ENCODE assay signal across 22 mouse cellular contexts in the genomic region with DNA sequence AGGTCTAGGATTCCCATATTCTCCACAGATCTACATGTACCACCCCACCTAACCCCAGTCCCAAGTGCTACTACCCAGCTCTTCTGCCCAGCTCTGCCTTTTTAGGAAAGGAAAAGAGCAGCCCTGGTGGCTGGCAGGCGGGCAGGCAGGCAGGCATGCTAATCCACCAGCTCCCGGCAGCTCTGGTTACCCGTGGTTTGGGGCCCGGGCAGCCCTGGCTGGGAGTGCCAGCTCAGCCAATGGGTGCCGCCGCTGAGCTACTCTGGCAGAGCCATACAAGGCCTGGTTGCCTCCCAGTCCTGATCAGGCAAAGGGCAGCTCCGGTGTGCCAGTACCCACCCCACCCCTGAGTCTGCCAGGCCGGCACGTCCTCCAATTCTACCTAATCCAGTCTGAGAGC. TPM values are rescaled to one million over a fixed set of nuclear protein-coding genes. Genes with fewer than 3 reads are reported as not detected.
DNase-seq lines count a peak whose midpoint lies in the region; ATAC-seq lines count a peak whose summit lies in the region.
"Had no signal": no experiment of that assay in that cellular context is flagged by ENCODE, and none has a peak within 500 bp of the region (broad histone marks: within the 10 kb centered on the region; RNA-seq: fewer than 3 reads in every experiment).

No protein-coding gene starts in this region.

- no peaks in the 10 kb centered on the region for H3K36me3 ChIP-seq in forebrain, embryonic 15.5 days
- no peaks in the 10 kb centered on the region for H3K36me3 ChIP-seq in forebrain, embryonic 12.5 days (replicated peaks)
- H3K36me3 ChIP-seq: midbrain, embryonic 12.5 days had no signal

- DNase-seq in 3134 (ENCODE audit: extremely low read depth, insufficient read length, low spot score) (peak; percentile 71), MN1 (ENCODE audit: low spot score) (peak; percentile 59)
- peak; percentile 63 for DNase-seq in gastrocnemius, postnatal 10 days
- no peak for DNase-seq in testis, postnatal 10 days (ENCODE audit: low spot score)
- DNase-seq in heart, adult 11 months = no peak
- DNase-seq in spleen, adult 12 weeks (ENCODE audit: low spot score) = no peak
- DNase-seq: adrenal gland, adult 2 months; cerebellum, adult 11-12 months; kidney, adult 9 months; kidney, postnatal 36 days; liver; lung, adult 2 months; right cerebral cortex, adult 18-20 months; thymus, postnatal 14 days had no signal

- no peak overlapping the region for H3K9ac ChIP-seq in forebrain, embryonic 15.5 days (replicated peaks)
- H3K9ac ChIP-seq in forebrain, embryonic 12.5 days = no peak overlapping the region
- H3K9ac ChIP-seq: midbrain, embryonic 12.5 days had no signal

- H3K4me1 ChIP-seq in forebrain, embryonic 15.5 days = peaks cover 7% of the 10 kb centered on the region; the same call in 1 of the 2 replicates
- H3K4me1 ChIP-seq in forebrain, embryonic 12.5 days = no peaks in the 10 kb centered on the region
- H3K4me1 ChIP-seq: midbrain, embryonic 12.5 days had no signal

- no peaks in the 10 kb centered on the region for H3K27me3 ChIP-seq in forebrain, embryonic 15.5 days
- H3K27me3 ChIP-seq in forebrain, embryonic 12.5 days = no peaks in the 10 kb centered on the region

- H3K4me3 ChIP-seq in forebrain, embryonic 15.5 days = no peak overlapping the region
- no peak overlapping the region for H3K4me3 ChIP-seq in forebrain, embryonic 12.5 days (replicated peaks)
- H3K4me3 ChIP-seq: midbrain, embryonic 12.5 days had no signal

- H3K4me2 ChIP-seq in forebrain, embryonic 15.5 days (replicated peaks) = no peak overlapping the region
- no peak overlapping the region for H3K4me2 ChIP-seq in forebrain, embryonic 12.5 days
- H3K4me2 ChIP-seq: midbrain, embryonic 12.5 days had no signal

- WGBS in forebrain, embryonic 15.5 days = 62% methylated on average over 9 of the region's 9 CpGs
- 77% methylated on average over 9 of the region's 9 CpGs for WGBS in forebrain, embryonic 12.5 days

- ATAC-seq in forebrain, embryonic 15.5 days (replicated peaks) = peak; percentile 68
- no peak for ATAC-seq in forebrain, embryonic 12.5 days (ENCODE audit: low FRiP score)

- H3K9me3 ChIP-seq in forebrain, embryonic 15.5 days = no peaks in the 10 kb centered on the region
- H3K9me3 ChIP-seq in forebrain, embryonic 12.5 days = no peaks in the 10 kb centered on the region
- H3K9me3 ChIP-seq: midbrain, embryonic 12.5 days had no signal

- no peak overlapping the region for H3K27ac ChIP-seq in forebrain, embryonic 15.5 days (replicated peaks)
- H3K27ac ChIP-seq in forebrain, embryonic 12.5 days = no peak overlapping the region
- H3K27ac ChIP-seq: macrophage; midbrain, embryonic 12.5 days had no signal

RNA-seq across cellular contexts. Expression of gene Edn2, which starts 18.1 kb away (rescaled TPM):
- 0.27 TPM in 1 of 2 replicates, not detected in the other for polyA plus RNA-seq in forebrain, embryonic 15.5 days (2015; fragmentation: Nextera tagmentation; extraction: Ambion mirVana)
- 0.22 TPM in 1 of 2 replicates, not detected in the other for polyA plus RNA-seq in forebrain, embryonic 12.5 days (2016; fragmentation: Nextera tagmentation; extraction: Ambion mirVana)
- total RNA-seq in gastrocnemius, postnatal 10 days (2021) = not detected
- total RNA-seq: adrenal gland, adult 2 months; layer of hippocampus, postnatal 10 days; left cerebral cortex, postnatal 14 days; MEL had no signal
- polyA plus RNA-seq: adrenal gland, adult 2 months; hindbrain, embryonic 11.5 days; macrophage; midbrain, embryonic 12.5 days had no signal

Comparison
In these comparisons a context has a peak if more than half of its experiments do, and no peak if none do; other contexts are left out.
1. DNase-seq: peak in 3134 (single experiment), MN1 (single experiment) and gastrocnemius, postnatal 10 days (single experiment); none in testis, postnatal 10 days (single experiment), heart, adult 11 months (single experiment) and spleen, adult 12 weeks (single experiment).